Mouse (Mus musculus) kidney, adult 2 months (tissue): Measurements from ENCODE around the gene Tmem121.

Experiments
- CTCF ChIP-seq: fragments of 200-500 bp; conservative IDR thresholded peaks from 2 replicates; pipeline ENCODE4 v1.5.1; 2011; ENCODE audit warnings: low read depth, mild to moderate bottlenecking, control low read depth, low read length, moderate library complexity, mixed read lengths; ENCODE audit not compliant: insufficient read depth, insufficient read length
- POLR2A ChIP-seq: fragments of 200-500 bp; IDR thresholded peaks from one replicate; pipeline ENCODE4 v1.6.1; 2011; ENCODE audit warnings: low read depth, low read length, control low read depth

DNA sequence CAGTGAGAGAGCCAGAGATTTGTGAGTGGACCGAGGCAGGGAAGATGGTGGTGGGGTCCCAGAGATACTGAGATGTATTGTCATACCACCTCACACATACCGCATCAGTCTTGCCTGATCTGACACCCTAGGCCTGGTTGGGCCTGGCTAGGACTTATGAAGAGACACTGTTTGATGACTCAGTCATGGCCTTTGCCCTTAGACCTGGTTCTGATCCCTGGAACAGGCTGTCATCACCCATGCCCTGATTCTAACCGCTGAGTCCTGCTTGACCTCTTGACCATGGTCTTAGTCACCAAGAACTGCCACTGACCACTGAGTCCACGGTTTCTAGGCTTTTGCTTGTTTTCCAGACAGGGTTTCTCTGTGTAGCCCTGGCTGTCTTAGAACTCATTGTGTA, 45.0 kb downstream of the Tmem121 start:
- no peak for TF ChIP-seq CTCF
- TF ChIP-seq POLR2A = no peak
